Mouse (Mus musculus): ENCODE data around the gene Strap. TPM values are rescaled to one million over a fixed set of nuclear protein-coding genes. Genes with fewer than 3 reads are reported as not detected.

Strap gene
- polyA plus RNA-seq (2012; rRNA removed), result 68.0 and 75.4 TPM in 2 replicates

DNA sequence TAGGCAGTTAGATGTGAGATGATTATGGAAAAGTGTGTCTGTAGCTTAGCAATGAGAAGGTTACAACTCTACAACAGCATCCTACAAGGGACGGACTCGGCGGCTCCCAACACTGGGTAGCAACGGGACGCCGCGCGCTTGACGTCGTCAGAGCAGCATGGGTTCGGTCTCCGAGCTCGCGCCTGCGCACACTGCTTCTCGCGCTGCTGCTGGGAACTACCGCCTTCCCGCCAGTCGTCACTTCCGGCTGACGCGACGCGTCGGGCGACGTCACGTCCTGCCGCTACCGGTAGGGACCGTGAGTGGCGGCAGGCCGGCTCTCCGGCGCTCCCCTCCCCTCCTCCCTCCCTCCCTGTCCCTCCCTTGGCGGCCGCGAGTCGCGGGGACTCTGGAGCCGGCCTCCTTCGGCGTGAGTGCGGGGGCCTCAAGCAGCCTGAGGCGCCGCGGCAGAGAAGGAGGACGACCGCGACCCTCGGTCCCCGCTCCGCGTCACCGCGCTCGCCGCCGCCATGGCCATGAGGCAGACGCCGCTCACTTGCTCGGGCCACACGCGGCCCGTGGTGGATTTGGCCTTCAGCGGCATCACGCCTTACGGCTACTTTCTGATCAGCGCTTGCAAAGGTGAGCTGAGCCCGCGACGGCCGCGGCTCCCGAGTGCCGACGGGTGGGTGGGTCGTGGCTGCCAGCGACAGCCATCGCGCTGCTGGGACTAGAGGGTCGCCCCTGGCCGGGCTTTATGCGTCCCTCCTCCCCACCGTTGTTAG is at the start of gene Strap:
Gene Strap, plus strand, starts transcription at position 233 of the 764 bp plus-strand sequence.
- TF ChIP-seq POLR2A (IDR thresholded peaks at IDR 0.05; ENCODE audit: borderline replicate concordance, extremely low read depth, insufficient read depth, insufficient read length, poor library complexity, severe bottlenecking) (peak; percentile 86), CTCF (IDR thresholded peaks at IDR 0.05; ENCODE audit: borderline replicate concordance, extremely low read depth, insufficient read depth, insufficient read length) (no peak)
- DNase-seq (ENCODE audit: low read depth), result peak; percentile 99

- no peak for TF ChIP-seq CTCF (IDR thresholded peaks at IDR 0.05; ENCODE audit: borderline replicate concordance, extremely low read depth, insufficient read depth, insufficient read length)
- no peak for TF ChIP-seq POLR2A (IDR thresholded peaks at IDR 0.05; ENCODE audit: borderline replicate concordance, extremely low read depth, insufficient read depth, insufficient read length, poor library complexity, severe bottlenecking)
- no peak for DNase-seq (ENCODE audit: low read depth)
Measured at GRCm38 (mm10) chr6:137687667-137688066, 47.2 kb upstream of the Strap start.

- TF ChIP-seq CTCF (IDR thresholded peaks at IDR 0.05; ENCODE audit: borderline replicate concordance, extremely low read depth, insufficient read depth, insufficient read length), result no peak
- TF ChIP-seq POLR2A (IDR thresholded peaks at IDR 0.05; ENCODE audit: borderline replicate concordance, extremely low read depth, insufficient read depth, insufficient read length, poor library complexity, severe bottlenecking), result no peak
- no peak for DNase-seq (ENCODE audit: low read depth)
Measured at GRCm38 (mm10) chr6:137688079-137688478, 46.8 kb upstream of the Strap start.

- TF ChIP-seq POLR2A (IDR thresholded peaks at IDR 0.05; ENCODE audit: borderline replicate concordance, extremely low read depth, insufficient read depth, insufficient read length, poor library complexity, severe bottlenecking) (no peak), CTCF (IDR thresholded peaks at IDR 0.05; ENCODE audit: borderline replicate concordance, extremely low read depth, insufficient read depth, insufficient read length) (no peak)
- peak; percentile 6 for DNase-seq (ENCODE audit: low read depth)
Measured at GRCm38 (mm10) chr6:137688506-137689105, 46.3 kb upstream of the Strap start.

DNA sequence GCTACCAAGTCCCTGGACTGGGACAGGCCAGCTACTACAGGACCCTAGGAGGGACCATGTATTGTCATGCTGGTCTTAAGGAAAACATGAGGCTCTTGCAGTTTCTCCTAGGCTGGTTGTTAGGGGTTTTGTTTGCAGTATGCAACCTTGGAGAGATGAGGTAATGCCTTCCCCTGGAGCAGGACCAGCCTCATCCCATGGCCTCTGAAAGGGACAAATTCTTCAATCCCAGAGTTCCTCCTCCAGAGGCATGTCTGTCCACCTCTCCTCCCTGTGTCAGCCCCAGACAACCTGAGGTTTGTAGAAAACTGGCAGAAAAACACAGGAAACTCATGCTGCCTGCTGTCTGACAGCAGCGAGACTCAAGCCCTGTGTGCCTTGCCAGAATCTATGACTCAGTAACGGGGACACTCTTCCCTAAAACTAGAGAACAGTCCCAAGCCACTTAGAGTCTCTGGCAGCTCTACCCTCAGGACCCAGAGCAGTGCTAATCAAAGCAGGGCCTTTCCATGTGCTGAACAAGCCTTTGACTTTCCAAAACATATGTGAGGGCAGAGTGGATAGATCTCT is 44.2 kb upstream of the Strap start:
- TF ChIP-seq POLR2A (IDR thresholded peaks at IDR 0.05; ENCODE audit: borderline replicate concordance, extremely low read depth, insufficient read depth, insufficient read length, poor library complexity, severe bottlenecking) (no peak), CTCF (IDR thresholded peaks at IDR 0.05; ENCODE audit: borderline replicate concordance, extremely low read depth, insufficient read depth, insufficient read length) (no peak)
- no peak for DNase-seq (ENCODE audit: low read depth)

DNA sequence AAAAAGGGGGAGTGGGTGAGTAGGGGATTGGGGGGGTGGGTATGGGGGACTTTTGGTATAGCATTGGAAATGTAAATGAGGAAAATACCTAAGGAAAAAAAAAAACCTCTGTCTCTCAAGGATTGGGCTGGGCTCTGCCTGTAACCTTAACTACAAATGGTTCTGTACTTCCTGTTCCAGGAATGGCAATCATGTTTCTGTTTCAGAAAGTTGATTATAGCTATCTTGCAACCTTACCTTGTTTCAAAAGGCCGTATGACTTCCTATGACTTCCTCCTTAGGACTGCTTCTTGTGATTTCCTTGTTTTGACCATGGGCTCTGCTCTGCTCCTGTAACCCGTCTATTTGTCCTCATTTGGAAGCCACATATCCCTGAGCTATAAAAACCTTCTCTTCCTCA is 40.6 kb upstream of the Strap start:
- TF ChIP-seq POLR2A (IDR thresholded peaks at IDR 0.05; ENCODE audit: borderline replicate concordance, extremely low read depth, insufficient read depth, insufficient read length, poor library complexity, severe bottlenecking) (no peak), CTCF (IDR thresholded peaks at IDR 0.05; ENCODE audit: borderline replicate concordance, extremely low read depth, insufficient read depth, insufficient read length) (no peak)
- no peak for DNase-seq (ENCODE audit: low read depth)

DNA sequence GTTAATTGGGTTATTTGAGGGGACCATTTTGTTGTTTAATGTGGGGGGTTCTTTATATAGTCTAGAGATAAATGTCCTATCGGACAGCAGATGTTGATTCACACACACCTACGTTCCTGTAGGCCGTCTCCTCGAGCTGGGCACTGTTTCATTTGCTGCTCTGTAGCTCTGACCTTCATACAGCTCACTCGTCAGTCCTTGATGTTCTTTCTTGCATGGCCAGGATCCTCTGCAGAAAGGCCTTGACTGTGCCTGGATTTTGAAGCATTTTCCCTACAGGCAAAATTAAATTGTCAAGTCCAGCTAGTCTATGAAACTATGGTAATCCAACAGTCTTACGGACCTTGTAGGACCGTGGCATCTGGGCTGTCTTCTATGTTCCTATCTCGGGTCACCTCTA is 39.8 kb upstream of the Strap start:
- TF ChIP-seq POLR2A (IDR thresholded peaks at IDR 0.05; ENCODE audit: borderline replicate concordance, extremely low read depth, insufficient read depth, insufficient read length, poor library complexity, severe bottlenecking), result no peak
- TF ChIP-seq CTCF (IDR thresholded peaks at IDR 0.05; ENCODE audit: borderline replicate concordance, extremely low read depth, insufficient read depth, insufficient read length), result no peak

GRCm38 (mm10) chr6:137696445-137697204 is 38.3 kb upstream of the Strap start:
- peak; percentile 32 for DNase-seq (ENCODE audit: low read depth)
- no peak for TF ChIP-seq CTCF (IDR thresholded peaks at IDR 0.05; ENCODE audit: borderline replicate concordance, extremely low read depth, insufficient read depth, insufficient read length)

More for the DNA sequence above, 39.8 kb upstream of the Strap start:
- no peak for DNase-seq (ENCODE audit: low read depth)

GRCm38 (mm10) chr6:137699434-137699833 is 35.4 kb upstream of the Strap start:
- no peak for TF ChIP-seq POLR2A (IDR thresholded peaks at IDR 0.05; ENCODE audit: borderline replicate concordance, extremely low read depth, insufficient read depth, insufficient read length, poor library complexity, severe bottlenecking)
- TF ChIP-seq CTCF (IDR thresholded peaks at IDR 0.05; ENCODE audit: borderline replicate concordance, extremely low read depth, insufficient read depth, insufficient read length), result no peak
- DNase-seq (ENCODE audit: low read depth), result peak; percentile 82

DNA sequence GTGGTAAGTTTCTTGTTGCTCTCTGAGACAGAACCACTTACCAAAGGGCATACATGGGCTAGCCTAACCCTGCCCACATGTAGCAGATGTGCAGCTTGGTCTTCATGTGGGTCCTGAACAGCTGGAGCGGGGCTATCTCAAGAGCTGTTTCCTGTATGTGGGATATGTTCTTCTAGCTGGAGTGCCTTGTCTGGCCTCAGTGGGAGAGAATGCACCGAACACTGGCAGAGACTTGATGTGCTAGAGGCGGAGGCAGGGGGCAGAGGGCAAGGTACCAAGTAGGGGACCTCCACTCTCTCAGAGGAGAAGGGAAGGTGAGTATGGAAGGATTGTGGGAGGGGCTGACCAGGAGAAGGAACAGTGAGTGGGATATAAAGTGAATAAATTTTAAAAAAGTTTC is 32.7 kb upstream of the Strap start:
- no peak for TF ChIP-seq POLR2A (IDR thresholded peaks at IDR 0.05; ENCODE audit: borderline replicate concordance, extremely low read depth, insufficient read depth, insufficient read length, poor library complexity, severe bottlenecking)
- TF ChIP-seq CTCF (IDR thresholded peaks at IDR 0.05; ENCODE audit: borderline replicate concordance, extremely low read depth, insufficient read depth, insufficient read length), result no peak
- no peak for DNase-seq (ENCODE audit: low read depth)

DNA sequence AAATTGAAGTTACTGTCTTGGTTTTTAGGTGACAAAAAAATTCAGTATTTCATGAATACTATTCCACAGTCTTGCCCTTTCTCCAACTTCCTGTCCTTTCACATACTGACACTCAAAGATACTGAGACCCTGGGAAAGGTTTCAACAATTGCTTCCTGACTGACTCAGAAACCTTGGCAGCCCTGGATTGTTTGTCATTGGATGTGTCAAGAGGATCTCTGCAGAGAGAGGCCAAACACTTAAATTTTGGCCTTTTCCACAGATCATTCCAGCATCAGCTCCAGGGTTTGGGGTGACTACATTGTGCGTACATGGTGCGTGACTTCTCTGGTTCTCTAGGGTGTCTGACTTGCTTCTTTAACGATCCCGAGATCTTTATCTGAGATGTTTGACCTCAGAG is 32.0 kb upstream of the Strap start:
- DNase-seq (ENCODE audit: low read depth), result no peak
- TF ChIP-seq POLR2A (IDR thresholded peaks at IDR 0.05; ENCODE audit: borderline replicate concordance, extremely low read depth, insufficient read depth, insufficient read length, poor library complexity, severe bottlenecking), result no peak
- no peak for TF ChIP-seq CTCF (IDR thresholded peaks at IDR 0.05; ENCODE audit: borderline replicate concordance, extremely low read depth, insufficient read depth, insufficient read length)

Data from brain, embryonic 14.5 days (tissue).